Mouse (Mus musculus) retina, adult 2 months (tissue): Measurements from ENCODE around the gene Fasn.

Source experiments
- DNase-seq: peaks from one replicate; pipeline ENCODE4 v3.0.0-alpha.2; 2012; ENCODE audit warnings: low read depth, low spot score

Fasn gene

GRCm38 (mm10) chr11:120761811-120762671, 62.3 kb downstream of the Fasn start:
- no peak for DNase-seq

DNA sequence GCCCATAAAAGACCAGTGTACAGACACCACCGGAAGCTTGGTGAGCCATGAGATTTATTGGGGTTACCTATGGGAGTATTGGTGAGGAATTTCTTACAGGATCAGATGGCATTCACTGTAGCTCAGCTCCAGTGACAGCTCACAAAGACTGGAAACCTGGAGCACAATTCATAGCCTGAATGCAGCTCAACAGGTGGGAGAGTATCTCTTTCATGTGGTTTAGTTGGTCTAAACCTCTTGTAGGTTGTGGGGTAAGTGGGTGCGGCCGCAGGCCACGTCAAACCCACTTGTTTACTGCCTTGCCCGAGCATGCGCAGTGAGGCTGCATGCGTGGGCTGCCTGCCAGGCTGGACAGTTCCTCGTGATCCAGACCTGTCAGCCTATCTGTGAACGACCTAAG, 64.1 kb downstream of the Fasn start:
- no peak for DNase-seq
